Mouse (Mus musculus) lung, postnatal 0 days (tissue): ENCODE data around the gene Arhgap18.

ENCODE experiments used
- CTCF ChIP-seq: IDR thresholded peaks from 2 replicates; pipeline ENCODE4 v1.5.1; 2016; ENCODE audit warnings: antibody characterized with exemption, mild to moderate bottlenecking
- EP300 ChIP-seq: IDR thresholded peaks from 2 replicates; pipeline ENCODE4 v1.6.1; 2016; ENCODE audit warnings: antibody characterized with exemption, mild to moderate bottlenecking, control low read depth

- TF ChIP-seq CTCF, result no peak
- TF ChIP-seq EP300, result no peak
Observed at GRCm38 (mm10) chr10:26770035-26770434, 16.8 kb downstream of the Arhgap18 start.
